Mouse (Mus musculus) lung, postnatal 0 days (tissue): Measurements from ENCODE around the gene Kars.

Experiments used
- CTCF ChIP-seq: IDR thresholded peaks from 2 replicates; pipeline ENCODE4 v1.5.1; 2016; ENCODE audit warnings: antibody characterized with exemption, mild to moderate bottlenecking
- EP300 ChIP-seq: IDR thresholded peaks from 2 replicates; pipeline ENCODE4 v1.6.1; 2016; ENCODE audit warnings: antibody characterized with exemption, mild to moderate bottlenecking, control low read depth

DNA sequence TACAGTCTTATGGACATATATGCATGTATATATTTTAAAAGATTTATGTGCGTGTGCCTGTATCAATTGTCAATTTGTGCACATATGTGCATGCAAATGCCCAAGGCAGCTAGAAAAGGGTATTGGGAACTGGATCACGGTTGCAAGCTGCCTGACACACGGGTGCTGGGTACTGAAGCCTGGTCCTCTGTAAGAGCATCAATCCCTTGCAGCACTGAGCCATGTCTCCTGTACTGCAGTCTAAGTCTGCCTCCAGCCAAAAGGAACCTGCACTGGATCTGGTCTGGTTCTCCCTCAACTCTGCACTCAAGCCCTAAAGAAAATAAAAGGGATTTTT, 18.5 kb downstream of the Kars start:
- TF ChIP-seq CTCF (no peak), EP300 (no peak)
